Mouse (Mus musculus) ES-Bruce4 (cell line): ENCODE data around the gene Eepd1.

Source experiments
- CTCF ChIP-seq: IDR thresholded peaks from one replicate; pipeline ENCODE4 v1.8.1; 2011; ENCODE audit warnings: low read depth, low read length
- EP300 ChIP-seq: IDR thresholded peaks from 2 replicates; pipeline ENCODE4 v1.6.1; 2011; ENCODE audit warnings: low read depth, low read length; ENCODE audit not compliant: insufficient read depth
- POLR2A ChIP-seq: IDR thresholded peaks from one replicate; pipeline ENCODE4 v1.8.1; 2011; ENCODE audit warnings: low read length; ENCODE audit not compliant: insufficient read depth

DNA sequence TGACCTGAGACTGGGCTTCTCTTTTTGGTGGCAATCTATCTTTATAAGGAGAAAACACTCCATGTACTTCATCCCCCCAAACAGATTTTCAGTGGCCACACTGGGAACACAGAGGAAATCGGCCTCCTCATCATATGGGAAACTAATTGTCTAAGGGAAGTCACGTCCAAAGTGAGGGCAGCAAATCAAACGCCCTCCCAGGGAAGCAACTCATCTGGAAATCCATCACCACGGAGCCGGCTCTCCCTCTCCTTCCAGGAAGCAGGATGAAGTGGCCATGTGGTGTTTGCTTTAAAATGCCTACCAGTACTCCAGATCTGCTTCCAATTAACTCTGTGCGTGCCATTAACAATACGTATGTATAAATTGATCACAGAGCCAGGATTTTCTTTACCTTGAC is 92.4 kb downstream of the Eepd1 start:
- no peak for TF ChIP-seq CTCF
- no peak for TF ChIP-seq POLR2A
- TF ChIP-seq EP300, result no peak
